Mouse (Mus musculus): ENCODE results near the gene Fn1. TPM values are rescaled to one million over a fixed set of nuclear protein-coding genes. Genes with fewer than 3 reads are reported as not detected.

Fn1 gene
- 3.5 and 21.3 TPM in 2 replicates for total RNA-seq (2017)

DNA sequence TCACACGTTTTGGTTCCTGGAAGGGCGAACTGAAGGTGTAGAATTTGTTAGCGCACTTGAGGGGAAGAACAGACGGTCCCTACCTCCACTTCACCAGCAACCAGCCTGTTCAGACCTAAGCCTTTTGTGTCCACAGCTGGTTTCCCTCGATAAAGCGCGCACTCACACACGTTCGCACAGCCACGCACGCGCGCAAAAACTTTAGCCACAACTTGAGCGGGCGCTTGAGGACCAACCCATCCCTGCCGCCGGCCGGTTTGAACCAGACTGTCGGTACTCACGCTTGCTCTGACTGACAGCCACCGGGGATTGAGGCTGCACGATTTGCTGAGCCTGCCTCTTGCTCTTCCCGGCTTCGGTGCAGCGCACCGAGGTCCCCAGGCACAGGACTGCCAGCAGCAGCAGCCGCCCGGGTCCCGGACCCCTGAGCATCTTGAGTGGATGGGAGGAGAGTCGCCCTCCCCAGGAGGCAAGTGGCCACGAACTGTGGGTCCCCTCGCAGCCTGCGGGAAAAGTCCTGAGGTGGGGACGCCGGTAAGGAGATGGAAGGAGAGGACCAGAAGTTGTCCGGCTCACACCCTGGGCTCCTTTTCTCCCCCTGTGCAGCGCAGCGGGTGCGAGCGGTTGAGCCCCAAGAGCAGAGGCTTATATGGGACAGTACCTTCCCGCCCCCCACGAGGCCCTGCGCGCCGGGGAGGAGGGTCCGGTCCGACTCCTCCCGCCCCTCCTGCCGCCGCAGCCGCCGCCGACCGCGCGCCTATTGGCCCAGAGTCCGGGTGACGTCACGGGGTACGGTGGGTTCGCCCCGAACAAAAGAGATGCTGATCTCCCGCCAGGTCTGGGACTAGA lies at the start of gene Fn1:
Fn1 (minus strand) TSS at position 650 of the 849 bp plus-strand sequence.
- peak; percentile 67 to 84 for ATAC-seq (replicated peaks in 1 of 2; ENCODE audit: insufficient read depth in 1 of 2, low FRiP score in 2 of 2, low TSS enrichment in 1 of 2, low read depth in 1 of 2, poor library complexity in 2 of 2, severe bottlenecking in 2 of 2)

DNA sequence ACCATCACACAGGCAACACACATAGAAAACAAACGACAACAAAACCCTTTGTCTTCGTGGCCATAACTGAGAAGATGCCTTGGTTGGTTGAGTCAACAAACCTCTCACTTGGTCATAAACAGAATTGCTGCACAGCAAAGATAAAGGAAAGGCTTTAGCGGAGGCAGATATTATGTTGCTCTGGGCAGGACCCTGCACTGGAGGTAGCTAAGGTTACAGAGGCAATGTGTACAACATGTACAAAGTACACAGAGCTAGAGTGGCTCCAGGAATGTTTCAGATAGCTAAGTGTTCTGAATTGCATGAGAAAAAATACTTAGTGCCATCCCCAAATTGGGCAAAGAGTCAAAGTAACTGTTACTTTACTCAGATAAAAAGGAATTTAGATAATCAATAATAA lies 43.1 kb upstream of the Fn1 start:
- ATAC-seq (replicated peaks in 1 of 2; ENCODE audit: insufficient read depth in 1 of 2, low FRiP score in 2 of 2, low TSS enrichment in 1 of 2, low read depth in 1 of 2, poor library complexity in 2 of 2, severe bottlenecking in 2 of 2), result no peak

DNA sequence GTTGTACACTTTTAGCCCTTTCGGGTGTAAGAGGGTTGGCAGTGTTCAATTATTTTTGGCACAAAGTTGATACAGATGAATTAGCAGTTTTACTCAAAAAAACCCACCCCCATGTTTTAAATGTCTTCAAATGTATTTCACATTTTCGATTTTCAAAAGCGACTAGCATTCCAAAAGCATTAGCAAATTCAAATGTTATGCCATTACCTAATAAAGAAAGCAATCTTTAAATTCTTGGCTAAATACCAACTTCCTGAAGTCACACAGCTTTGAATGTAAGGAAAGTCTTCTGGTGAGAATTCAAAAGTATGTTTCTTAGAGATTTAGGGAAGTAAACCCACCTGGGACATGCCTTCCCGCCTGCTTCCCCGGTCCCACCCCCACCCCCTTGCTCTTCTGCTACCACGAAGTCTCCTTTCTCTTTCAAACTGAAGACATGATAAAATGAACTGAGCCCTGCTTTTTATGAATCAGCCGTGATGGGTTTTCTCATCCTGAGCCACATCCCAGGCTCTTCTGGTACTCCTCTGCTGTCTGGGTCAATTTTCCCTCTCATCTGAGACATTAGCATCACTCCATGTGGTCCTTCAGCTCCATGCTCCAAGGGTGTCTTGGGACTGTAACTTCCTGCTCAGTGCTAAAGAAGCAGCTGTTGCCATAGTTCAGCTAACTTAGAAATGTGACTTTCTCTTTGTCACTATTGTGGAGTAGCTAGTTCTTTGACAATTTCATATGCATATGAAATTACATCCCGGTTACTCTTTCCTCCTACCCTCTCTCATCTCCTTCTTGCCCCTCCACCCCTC lies 38.7 kb upstream of the Fn1 start:
- ATAC-seq (replicated peaks in 1 of 2; ENCODE audit: insufficient read depth in 1 of 2, low FRiP score in 2 of 2, low TSS enrichment in 1 of 2, low read depth in 1 of 2, poor library complexity in 2 of 2, severe bottlenecking in 2 of 2), result peak; percentile 27 to 45; a peak in 2 of 4 replicates

- ATAC-seq (replicated peaks in 1 of 2; ENCODE audit: insufficient read depth in 1 of 2, low FRiP score in 2 of 2, low TSS enrichment in 1 of 2, low read depth in 1 of 2, poor library complexity in 2 of 2, severe bottlenecking in 2 of 2), result no peak
These were observed 35.9 kb upstream of the Fn1 start for GRCm38 (mm10) chr1:71688926-71689303.

DNA sequence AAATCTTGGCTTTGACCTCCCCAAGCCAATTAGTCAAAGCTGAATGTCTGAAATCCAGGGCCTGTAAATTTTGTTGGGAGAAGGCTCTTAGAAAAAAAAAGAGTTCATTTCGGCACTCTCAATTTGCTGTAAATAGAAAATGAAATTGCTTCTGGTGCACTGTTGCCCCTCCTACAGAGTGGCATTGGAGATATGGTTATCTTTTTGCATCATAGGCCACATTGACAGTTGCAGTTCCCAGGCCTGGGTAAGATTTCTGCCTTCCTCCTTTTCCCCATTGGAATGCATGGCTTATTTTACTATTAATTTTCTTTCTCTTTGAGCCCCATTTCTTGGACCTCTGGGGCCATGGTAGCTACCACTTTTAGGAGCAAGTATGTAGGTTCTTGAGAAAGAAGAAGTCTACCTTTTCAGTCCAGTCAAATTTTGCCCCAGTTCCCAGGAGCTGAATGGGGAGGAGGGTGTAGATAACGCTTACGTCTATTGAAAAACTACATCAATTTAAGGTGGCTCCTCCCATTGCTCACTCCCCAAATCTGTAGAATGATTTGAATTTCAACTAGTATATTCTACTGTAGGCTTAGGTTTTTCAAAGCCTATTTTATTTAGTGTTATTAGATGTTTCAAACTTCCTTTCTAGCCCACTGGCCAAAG lies 35.4 kb upstream of the Fn1 start:
- no peak for ATAC-seq (replicated peaks in 1 of 2; ENCODE audit: insufficient read depth in 1 of 2, low FRiP score in 2 of 2, low TSS enrichment in 1 of 2, low read depth in 1 of 2, poor library complexity in 2 of 2, severe bottlenecking in 2 of 2)

DNA sequence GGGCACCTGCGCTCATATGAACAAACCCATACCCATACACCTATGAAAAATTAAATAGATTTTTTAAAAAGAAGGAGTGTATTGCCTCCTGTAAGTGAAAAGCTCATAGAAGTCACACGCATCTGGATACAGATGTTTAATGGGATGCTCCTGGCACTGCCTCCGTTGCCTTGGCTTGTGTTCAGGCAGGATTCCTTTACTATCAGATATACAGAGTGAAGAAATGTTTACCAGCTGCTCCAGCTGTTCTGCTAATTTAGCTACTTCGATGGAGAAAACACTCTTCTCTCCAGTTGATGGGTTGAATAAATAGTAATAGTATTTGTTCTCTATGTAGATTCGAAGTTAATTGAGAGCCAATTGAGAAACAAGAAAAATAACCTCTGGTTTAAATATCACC lies 33.8 kb upstream of the Fn1 start:
- no peak for ATAC-seq (replicated peaks in 1 of 2; ENCODE audit: insufficient read depth in 1 of 2, low FRiP score in 2 of 2, low TSS enrichment in 1 of 2, low read depth in 1 of 2, poor library complexity in 2 of 2, severe bottlenecking in 2 of 2)

DNA sequence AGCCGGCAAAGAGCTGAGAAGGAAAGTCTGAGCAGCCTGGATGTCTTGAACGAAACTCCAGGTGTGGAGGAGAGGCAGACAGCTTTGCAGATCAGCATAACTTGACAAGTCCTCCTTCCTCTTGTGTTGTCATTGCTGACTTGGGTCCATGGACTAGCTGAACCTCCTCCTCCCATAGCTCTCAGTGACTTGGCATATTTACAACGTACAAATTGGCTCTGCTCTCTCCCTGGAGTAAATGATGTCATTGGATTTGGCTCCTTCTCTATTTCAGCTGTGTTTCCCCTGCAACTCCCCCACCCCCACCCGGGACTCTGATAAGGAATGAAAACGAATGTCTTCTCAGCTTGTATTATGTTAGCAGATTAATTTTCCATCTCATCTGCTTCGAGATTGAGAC lies 30.7 kb upstream of the Fn1 start:
- 0 out of 4 replicates have a peak, but pooled peaks of 1 of the 2 experiments have one; percentile 7 for ATAC-seq (replicated peaks in 1 of 2; ENCODE audit: insufficient read depth in 1 of 2, low FRiP score in 2 of 2, low TSS enrichment in 1 of 2, low read depth in 1 of 2, poor library complexity in 2 of 2, severe bottlenecking in 2 of 2)

DNA sequence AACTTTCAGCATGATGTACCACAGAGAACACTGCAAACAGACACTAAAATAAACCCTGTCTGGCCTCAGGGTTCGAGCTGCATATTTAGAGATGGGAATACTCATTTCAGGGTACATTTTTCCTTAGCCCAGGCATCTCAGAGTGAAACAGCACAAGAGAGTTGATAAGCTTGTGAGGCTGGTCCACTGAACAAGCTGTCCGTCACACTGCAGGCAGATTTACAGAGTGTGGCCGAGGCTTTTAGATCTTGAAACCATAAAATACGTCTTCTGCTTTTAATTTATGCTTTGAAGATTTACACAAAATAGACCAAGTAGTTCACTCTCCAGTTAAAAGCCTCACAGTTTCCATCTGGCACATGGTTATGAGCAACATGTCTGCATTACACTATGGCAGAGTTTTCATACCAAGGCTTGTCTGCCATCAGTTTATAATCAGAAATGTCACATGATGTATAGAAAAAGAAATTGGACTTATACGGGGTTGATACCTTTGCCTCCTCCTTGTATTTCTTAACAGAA lies 29.3 kb upstream of the Fn1 start:
- ATAC-seq (replicated peaks in 1 of 2; ENCODE audit: insufficient read depth in 1 of 2, low FRiP score in 2 of 2, low TSS enrichment in 1 of 2, low read depth in 1 of 2, poor library complexity in 2 of 2, severe bottlenecking in 2 of 2), result no peak

DNA sequence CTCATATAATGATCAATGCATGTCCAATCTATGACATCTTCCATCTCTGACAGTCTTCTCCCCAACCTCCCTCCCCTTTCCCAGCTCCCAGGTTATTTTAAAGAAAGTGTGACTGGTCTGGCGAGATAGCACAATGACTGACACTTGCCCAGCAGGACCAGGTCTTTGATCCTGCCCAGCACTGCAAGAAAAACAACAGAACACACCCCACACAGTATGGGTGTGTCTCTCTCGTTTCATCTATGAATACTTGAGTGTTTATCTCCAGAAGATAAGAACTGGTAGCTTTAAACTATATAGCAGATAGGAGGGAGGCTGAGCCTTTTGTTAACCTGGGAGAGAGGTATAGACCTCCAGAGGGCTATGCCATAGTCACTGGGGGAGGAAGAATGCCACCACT lies 28.3 kb upstream of the Fn1 start:
- ATAC-seq (replicated peaks in 1 of 2; ENCODE audit: insufficient read depth in 1 of 2, low FRiP score in 2 of 2, low TSS enrichment in 1 of 2, low read depth in 1 of 2, poor library complexity in 2 of 2, severe bottlenecking in 2 of 2), result no peak

- no peak for ATAC-seq (replicated peaks in 1 of 2; ENCODE audit: insufficient read depth in 1 of 2, low FRiP score in 2 of 2, low TSS enrichment in 1 of 2, low read depth in 1 of 2, poor library complexity in 2 of 2, severe bottlenecking in 2 of 2)
These were observed 27.2 kb upstream of the Fn1 start for GRCm38 (mm10) chr1:71680046-71680672.

DNA sequence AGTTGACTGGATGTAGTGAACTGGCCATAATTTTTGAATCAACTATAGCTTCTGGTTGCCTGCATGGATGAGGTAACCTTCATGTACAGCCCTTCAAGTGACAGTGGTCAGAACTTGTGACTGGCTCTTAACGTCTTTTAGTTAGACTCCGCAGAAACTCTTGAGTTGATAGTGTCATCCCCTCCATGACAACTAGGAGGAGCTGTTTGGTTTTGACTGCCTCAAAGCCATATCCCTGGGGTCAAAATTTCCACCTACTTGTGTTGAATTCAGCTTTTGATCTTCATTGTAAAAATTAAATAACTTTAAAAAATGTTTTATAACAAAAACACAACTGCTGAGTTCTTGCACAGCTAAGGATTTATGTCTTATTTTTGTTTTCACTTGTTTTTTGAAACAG lies 22.4 kb upstream of the Fn1 start:
- peak; percentile 67 to 68 for ATAC-seq (replicated peaks in 1 of 2; ENCODE audit: insufficient read depth in 1 of 2, low FRiP score in 2 of 2, low TSS enrichment in 1 of 2, low read depth in 1 of 2, poor library complexity in 2 of 2, severe bottlenecking in 2 of 2)

- ATAC-seq (replicated peaks in 1 of 2; ENCODE audit: insufficient read depth in 1 of 2, low FRiP score in 2 of 2, low TSS enrichment in 1 of 2, low read depth in 1 of 2, poor library complexity in 2 of 2, severe bottlenecking in 2 of 2), result no peak
These were observed 21.3 kb upstream of the Fn1 start for GRCm38 (mm10) chr1:71674274-71674673.

DNA sequence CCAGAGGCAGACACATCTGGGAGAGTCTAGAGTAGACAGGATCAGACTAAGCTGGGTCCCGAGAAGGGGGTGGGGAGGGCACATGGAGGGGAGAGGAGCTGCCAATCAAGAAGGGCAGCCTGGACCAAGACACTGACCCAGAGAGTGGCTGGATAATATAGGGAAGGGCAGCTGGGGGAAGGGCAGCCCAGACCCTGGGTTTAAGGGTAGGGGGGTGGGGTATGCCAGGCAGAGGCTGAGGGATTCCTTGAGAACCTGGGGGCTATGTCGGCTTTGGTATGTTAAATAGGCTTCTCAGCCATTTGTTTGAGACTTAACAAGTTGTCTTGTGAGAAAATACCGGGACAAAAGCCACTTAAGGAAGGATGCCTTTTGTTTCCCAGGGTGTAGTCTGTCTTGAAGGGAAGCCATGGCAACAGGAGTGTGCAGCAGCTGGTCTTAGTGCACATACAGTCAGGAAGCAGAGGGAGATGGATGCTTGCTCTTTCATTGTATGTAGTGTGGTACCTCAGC lies 20.5 kb upstream of the Fn1 start:
- ATAC-seq (replicated peaks in 1 of 2; ENCODE audit: insufficient read depth in 1 of 2, low FRiP score in 2 of 2, low TSS enrichment in 1 of 2, low read depth in 1 of 2, poor library complexity in 2 of 2, severe bottlenecking in 2 of 2), result no peak

GRCm38 (mm10) chr1:71672346-71672745 lies 19.3 kb upstream of the Fn1 start:
- no peak for ATAC-seq (replicated peaks in 1 of 2; ENCODE audit: insufficient read depth in 1 of 2, low FRiP score in 2 of 2, low TSS enrichment in 1 of 2, low read depth in 1 of 2, poor library complexity in 2 of 2, severe bottlenecking in 2 of 2)

- ATAC-seq (replicated peaks in 1 of 2; ENCODE audit: insufficient read depth in 1 of 2, low FRiP score in 2 of 2, low TSS enrichment in 1 of 2, low read depth in 1 of 2, poor library complexity in 2 of 2, severe bottlenecking in 2 of 2), result no peak
These were observed 10.2 kb upstream of the Fn1 start for GRCm38 (mm10) chr1:71663242-71663641.

DNA sequence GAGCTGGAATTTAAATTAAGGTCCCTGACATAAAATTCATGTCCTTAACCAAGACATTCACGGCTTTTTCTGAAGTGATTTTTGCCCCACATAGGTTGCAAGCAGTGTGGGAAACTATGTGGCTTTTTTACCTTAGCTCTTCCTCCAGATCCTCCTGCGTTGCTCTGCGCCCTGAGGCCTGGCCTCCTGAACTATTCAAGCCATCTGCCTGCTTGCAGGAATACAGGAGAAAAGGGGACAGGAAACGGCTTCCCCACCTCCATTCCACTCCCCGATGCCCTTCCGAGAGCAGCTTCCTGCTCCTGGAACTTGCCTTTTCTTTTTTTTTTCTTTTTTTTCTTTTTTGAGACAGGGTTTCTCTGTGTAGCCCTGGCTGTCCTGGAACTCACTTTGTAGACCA lies 5.6 kb upstream of the Fn1 start:
- ATAC-seq (replicated peaks in 1 of 2; ENCODE audit: insufficient read depth in 1 of 2, low FRiP score in 2 of 2, low TSS enrichment in 1 of 2, low read depth in 1 of 2, poor library complexity in 2 of 2, severe bottlenecking in 2 of 2), result no peak

DNA sequence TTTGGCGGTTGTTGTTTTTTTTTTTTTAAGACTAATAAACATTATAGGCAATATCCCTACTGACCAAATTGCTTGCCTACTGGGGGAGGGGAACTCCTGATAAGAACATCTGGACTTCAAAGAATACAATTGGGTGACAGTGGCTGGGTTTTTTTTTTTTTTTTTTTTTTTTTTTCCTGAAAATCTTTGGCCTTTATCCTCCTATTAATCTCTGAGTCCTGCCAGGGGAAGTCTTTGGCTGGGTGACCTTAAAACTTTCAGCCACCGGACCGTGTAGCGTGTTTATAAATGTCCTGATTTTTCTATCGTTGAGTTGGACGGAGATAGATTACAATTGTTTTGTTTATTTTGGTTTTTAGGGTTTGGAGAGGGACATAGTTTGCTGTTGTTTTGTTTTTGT lies 3.3 kb upstream of the Fn1 start:
- ATAC-seq (replicated peaks in 1 of 2; ENCODE audit: insufficient read depth in 1 of 2, low FRiP score in 2 of 2, low TSS enrichment in 1 of 2, low read depth in 1 of 2, poor library complexity in 2 of 2, severe bottlenecking in 2 of 2), result no peak

All from hematopoietic stem cell, adult 5-6 weeks (primary cell).